Mouse (Mus musculus): Measurements from ENCODE around the gene Pdhx.

Gene Pdhx

GRCm38 (mm10) chr2:102986964-102987707, 86.2 kb downstream of the Pdhx start:
- DNase-seq: no peak

DNA sequence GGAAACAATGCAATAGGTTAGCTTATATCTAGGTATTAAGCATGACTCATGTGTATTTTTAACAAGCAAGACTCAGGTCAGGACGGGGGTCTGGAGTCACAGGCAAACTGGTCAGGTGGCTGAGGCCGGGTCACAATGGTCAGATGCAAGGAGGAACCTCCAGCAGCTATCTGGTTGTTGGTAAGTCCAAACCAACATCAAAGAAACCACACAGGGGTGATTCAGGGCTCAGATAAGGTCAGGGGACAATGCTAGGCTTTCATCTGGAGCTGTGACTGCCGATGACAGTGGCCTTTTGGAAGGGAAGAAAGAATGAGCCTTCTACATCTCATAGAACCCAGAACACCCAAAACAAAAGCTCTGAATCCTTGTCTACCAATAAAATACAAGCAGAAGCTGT, 86.9 kb downstream of the Pdhx start:
- DNase-seq: no peak

GRCm38 (mm10) chr2:102982822-102983221, 90.5 kb downstream of the Pdhx start:
- DNase-seq: no peak

GRCm38 (mm10) chr2:102981446-102982314, 91.6 kb downstream of the Pdhx start:
- DNase-seq: no peak

- no peak for DNase-seq
Observed at GRCm38 (mm10) chr2:102980870-102981269, 92.4 kb downstream of the Pdhx start.

GRCm38 (mm10) chr2:102979519-102979918, 93.8 kb downstream of the Pdhx start:
- no peak for DNase-seq

- no peak for DNase-seq
Observed at GRCm38 (mm10) chr2:102979112-102979511, 94.2 kb downstream of the Pdhx start.

DNA sequence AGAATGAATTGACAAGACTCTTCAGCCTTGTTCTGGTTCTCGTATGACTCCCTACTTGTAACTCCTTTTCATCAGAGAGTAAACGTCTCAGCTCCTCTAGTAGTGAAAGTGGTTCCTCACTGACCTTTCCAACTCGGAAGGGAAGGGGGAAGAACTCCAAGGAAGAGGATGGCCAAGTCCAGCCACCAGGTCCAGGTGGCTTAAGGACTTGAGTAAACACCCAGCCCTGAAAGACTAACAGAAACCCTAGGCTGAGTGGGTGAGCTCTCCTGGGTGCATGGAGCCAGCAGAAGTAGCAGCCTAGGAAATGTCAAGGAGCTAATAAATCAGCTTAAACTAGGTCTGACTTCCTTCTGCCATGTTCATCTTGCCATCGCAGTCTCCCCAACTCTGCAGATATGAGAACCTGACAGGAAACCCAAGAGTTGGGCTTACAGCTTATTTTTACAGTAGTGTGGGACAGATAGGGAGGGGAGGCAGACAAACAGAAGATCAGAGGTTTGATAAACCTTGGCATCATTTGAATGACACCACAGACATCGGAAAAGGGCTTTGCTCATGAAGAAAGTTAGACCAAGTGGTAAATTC, 97.9 kb downstream of the Pdhx start:
- DNase-seq: no peak

- no peak for DNase-seq
Observed at GRCm38 (mm10) chr2:102973115-102973514, 100.2 kb downstream of the Pdhx start.

GRCm38 (mm10) chr2:102972575-102972974, 100.7 kb downstream of the Pdhx start:
- no peak for DNase-seq

GRCm38 (mm10) chr2:102971951-102972350, 101.4 kb downstream of the Pdhx start:
- DNase-seq: no peak

Measured in cerebellum, adult 18-20 months (tissue).